Mouse (Mus musculus) lung, postnatal 0 days (tissue): ENCODE data around the gene Tnpo2.

Experiments used
- CTCF ChIP-seq: IDR thresholded peaks from 2 replicates; pipeline ENCODE4 v1.5.1; 2016; ENCODE audit warnings: antibody characterized with exemption, mild to moderate bottlenecking
- EP300 ChIP-seq: IDR thresholded peaks from 2 replicates; pipeline ENCODE4 v1.6.1; 2016; ENCODE audit warnings: antibody characterized with exemption, mild to moderate bottlenecking, control low read depth

DNA sequence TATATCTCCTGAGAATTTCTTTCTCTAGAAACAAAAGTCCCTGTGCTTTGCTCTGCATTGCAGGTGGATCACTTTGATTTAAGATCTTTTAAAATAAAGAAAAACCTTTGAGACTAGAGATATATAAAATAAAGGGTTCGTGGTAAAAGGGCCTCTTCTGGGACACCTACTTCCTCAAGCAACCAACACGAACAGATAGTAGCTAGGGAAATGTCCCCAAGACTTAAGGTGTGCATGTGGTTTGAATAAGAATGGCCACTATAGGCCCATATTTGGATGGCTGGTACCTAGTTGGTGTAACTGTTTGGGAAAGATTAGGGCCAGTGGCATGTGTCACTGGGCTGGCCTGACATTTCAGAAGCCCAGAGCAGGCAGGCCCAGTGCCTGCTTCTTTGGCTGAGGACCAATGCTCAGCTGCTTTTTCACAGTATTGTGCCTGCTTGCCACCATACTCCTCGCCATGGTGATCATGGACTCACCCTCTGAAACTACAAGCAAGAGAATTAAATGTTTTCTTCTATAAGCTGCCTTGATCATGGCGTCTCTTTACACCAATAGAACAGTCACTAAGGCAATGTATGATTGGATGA lies 63.5 kb downstream of the Tnpo2 start:
- TF ChIP-seq CTCF: no peak
- no peak for TF ChIP-seq EP300
